Mouse (Mus musculus) urinary bladder, postnatal 4 days (tissue): ENCODE data around the gene Slco1b2.
"Not testable (repeated sequence)": the region's sequence is repeated elsewhere in the genome, so short reads cannot be mapped to it uniquely, and the experiment has no call there.

ENCODE experiments used
- DNase-seq, 2 experiments: peaks; one replicate each; pipeline ENCODE4 v3.0.0; 2021 to 2022; ENCODE audit warnings: low spot score in 2 of 2

Gene Slco1b2

GRCm38 (mm10) chr6:141629291-141629690 lies at the start of gene Slco1b2:
Gene Slco1b2, plus strand, starts transcription at chr6:141629518.
- no peak for DNase-seq

DNA sequence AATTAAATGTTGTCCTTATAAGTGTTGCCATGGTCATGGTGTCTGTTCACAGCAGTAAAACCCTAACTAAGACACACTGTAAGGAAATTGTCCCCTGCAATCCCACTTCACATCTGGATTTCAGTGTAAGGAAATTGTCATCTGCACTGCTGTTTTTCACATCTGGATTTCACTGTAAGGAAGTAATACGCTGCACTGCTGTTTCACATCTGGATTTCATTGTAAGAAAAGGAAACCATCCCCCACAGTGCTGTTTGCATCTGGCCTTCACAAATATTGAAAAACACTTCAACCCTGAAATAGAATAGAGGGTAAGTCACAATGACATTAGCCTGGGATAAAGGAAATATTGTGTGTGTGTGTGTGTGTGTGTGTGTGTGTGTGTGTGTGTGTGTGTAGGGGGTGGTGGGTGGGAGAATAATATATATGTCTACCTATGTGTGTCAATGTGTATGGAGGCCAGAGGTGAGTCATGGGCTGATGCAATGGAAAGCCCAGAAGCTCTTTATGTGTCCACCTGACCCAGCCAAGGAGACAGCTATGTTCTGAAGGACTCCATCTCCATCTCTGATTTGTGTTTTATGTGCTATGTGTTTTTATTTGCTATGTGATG lies 44.4 kb upstream of the Slco1b2 start:
- no peak for DNase-seq

DNA sequence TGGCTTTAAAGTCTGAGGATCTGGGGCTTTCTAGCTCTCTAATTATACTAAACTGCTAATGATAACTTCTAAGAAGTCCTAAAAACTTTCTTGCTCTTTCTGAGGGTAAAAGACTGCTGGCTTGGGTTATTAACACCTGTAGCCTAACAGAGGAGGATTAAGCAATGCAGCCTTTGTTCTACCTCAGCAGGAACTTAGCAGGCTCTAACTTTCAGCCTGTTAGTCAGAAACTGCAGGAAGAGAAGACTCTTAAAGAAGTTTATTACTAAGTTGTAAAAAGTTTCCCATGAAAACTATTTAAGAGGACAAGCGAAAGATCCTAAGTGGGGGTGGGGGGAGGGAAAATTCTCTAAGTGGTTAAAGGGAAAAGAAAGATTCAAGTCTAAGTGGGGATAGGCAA lies 39.3 kb upstream of the Slco1b2 start:
- DNase-seq: no peak

- not testable (repeated sequence) for DNase-seq
These were observed 38.6 kb upstream of the Slco1b2 start for GRCm38 (mm10) chr6:141590598-141591200.

- no peak for DNase-seq
These were observed 33.2 kb upstream of the Slco1b2 start for GRCm38 (mm10) chr6:141596081-141596480.

DNA sequence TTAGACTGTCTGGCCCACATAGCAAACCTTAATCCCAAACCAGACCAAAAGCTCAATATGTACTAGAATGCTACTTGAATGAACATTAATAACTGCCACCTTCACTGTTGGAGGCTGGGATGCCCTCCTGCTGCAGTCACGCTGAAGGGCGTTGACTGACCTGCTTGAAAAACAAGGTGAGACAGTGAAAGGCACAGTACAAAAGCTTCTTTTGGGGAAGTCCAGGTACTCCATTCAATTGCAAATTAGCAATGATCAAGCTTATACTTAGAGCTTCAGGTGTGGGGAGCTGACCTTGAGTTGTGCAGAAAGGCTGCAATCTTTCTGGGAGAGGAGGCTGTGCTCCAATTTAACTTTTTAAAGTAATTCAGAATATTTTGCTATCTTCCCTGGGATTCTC lies 32.3 kb upstream of the Slco1b2 start:
- DNase-seq: no peak

- DNase-seq: no peak
These were observed 28.4 kb upstream of the Slco1b2 start for GRCm38 (mm10) chr6:141600940-141601339.

GRCm38 (mm10) chr6:141610702-141611260 lies 18.5 kb upstream of the Slco1b2 start:
- no peak for DNase-seq

- DNase-seq: no peak
These were observed 15.3 kb upstream of the Slco1b2 start for GRCm38 (mm10) chr6:141614017-141614416.

GRCm38 (mm10) chr6:141615348-141615747 lies 14.0 kb upstream of the Slco1b2 start:
- DNase-seq: no peak

DNA sequence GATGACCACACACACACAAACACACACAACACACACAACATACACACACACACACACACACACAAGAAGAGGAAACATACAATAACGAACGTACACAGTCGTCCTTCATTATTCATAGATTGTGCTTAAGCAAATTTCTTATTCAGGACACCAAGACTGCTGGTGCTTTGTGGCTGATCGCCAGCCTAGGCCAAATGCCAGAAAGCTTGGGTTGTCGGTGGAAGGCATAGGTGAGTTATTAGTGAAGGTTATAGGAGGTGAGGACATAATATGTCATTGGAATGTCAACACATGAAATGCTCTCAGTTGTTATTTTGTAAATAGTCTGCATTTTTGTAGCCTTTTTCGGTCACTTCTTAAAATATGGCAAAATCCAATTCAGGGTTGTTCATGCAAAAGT lies 3.6 kb downstream of the Slco1b2 start:
- peak in 1 of 2 experiments; percentile 62 for DNase-seq

DNA sequence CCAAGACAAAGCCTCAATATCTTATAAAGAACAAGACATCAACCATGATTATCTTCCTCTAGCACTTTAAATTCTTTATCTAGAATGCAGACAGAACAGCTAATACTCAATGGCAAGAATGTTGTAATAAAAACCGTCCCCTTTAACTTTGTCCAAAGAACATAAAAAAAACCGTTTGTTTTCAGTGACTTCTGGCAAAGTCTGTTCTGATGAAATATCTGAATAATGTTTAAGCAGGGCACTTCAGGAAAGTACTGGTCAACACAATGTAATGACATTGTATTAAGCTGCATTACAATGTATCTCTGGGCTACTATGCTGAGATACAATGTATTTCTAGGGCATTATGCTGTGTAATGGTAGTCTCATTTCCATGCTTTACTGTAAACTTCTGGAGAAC lies 5.9 kb downstream of the Slco1b2 start:
- no peak for DNase-seq

DNA sequence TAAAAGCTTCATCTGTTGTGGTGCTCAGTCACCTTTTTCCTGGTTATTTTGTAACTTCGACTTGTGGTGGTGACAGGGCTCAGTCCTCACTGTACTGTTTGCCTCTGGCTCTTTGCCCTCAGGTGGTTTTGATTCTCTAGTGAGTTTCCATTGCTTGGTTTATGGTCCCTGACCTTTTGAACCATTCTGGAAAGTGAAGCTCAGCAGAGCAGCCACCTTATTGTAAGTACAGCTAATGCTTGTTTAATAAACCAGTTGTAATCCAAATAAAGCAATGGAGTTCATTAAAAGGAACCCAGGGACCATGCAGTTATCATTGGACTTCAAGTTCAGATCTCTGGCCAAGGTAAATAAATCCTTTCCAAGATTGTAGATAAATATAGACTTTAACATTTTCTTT lies 11.3 kb downstream of the Slco1b2 start:
- DNase-seq: no peak

DNA sequence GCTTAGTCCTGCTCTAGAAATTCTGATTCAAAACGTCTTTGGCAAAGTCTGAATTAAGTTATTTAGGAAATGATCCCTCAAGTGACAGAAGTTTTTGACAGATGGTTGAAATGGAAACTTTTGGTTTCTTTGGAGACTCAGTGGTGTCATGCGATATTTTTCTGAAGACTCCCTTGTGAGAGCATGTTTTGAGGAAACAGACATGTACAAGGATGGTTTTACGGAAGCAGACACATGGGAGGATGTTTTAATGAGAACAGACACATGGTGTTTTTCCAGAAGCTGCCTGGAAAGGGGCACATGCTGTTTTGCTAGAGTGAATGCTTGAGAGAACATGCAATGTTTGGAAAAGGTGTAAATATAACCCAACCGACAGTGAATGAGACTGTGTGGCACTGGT lies 57.7 kb downstream of the Slco1b2 start:
- DNase-seq: no peak

GRCm38 (mm10) chr6:141691246-141691645 lies 61.9 kb downstream of the Slco1b2 start:
- no peak for DNase-seq
